Mouse (Mus musculus) brain, embryonic 14.5 days (tissue): ENCODE data around the gene Cdk17.

Experiments used
- CTCF ChIP-seq: fragments of 200-500 bp; IDR thresholded peaks from 2 replicates; pipeline ENCODE4 v1.5.1; 2012; ENCODE audit warnings: inconsistent platforms, mild to moderate bottlenecking, moderate library complexity, borderline replicate concordance; ENCODE audit not compliant: insufficient read depth, insufficient read length; ENCODE audit errors: extremely low read depth
- POLR2A ChIP-seq: fragments of 200-500 bp; IDR thresholded peaks from 2 replicates; pipeline ENCODE4 v1.6.1; 2012; ENCODE audit warnings: mild to moderate bottlenecking, inconsistent platforms, borderline replicate concordance; ENCODE audit not compliant: poor library complexity, insufficient read depth, insufficient read length, severe bottlenecking; ENCODE audit errors: extremely low read depth

- TF ChIP-seq CTCF = no peak
- no peak for TF ChIP-seq POLR2A
Observed at GRCm38 (mm10) chr10:93143285-93143985, 17.2 kb upstream of the Cdk17 start.
